Comparison of ENCODE assay signal across 10 mouse cellular contexts in the genomic region with DNA sequence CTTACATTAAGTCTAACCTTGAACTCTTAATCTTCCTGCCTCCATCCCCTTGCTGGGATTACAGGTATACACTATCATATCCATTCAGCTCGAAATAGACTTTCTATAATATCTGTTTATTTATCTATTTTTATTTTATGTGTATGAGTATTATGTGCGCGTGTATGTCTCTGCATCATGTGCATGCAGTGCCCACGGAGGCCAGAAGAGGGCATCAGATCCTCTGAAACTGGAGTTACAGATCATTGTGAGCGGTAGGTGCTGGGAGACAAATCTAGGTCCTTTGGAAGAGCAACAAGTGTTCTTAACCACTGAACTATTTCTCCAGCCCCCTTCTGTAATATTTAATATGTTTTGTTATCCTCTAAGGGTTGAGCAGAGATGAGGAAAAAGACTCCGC. TPM values are rescaled to one million over a fixed set of nuclear protein-coding genes. Genes with fewer than 3 reads are reported as not detected.
A peak's percentile ranks its signal among the peaks of the same experiment; 100 is the strongest.
DNase-seq lines count a peak whose midpoint lies in the region; ATAC-seq and TF ChIP-seq lines count a peak whose summit lies in the region.
"Had no signal": no experiment of that assay in that cellular context is flagged by ENCODE, and none has a peak within 500 bp of the region (broad histone marks: within the 10 kb centered on the region; RNA-seq: fewer than 3 reads in every experiment).

No protein-coding gene starts in this region.

- in situ Hi-C loops in CH12.LX (cut with MboI; ENCODE audit: low pct_ligation_motif_present, low pct_unique_long_range_greater_than_20kb, low sequenced_read_pairs), result loop anchor here (5.0 kb wide), 1 partner anchor 69 kb away; no protein-coding TSS in a partner anchor

- peaks cover 7% of the 10 kb centered on the region for H3K27me3 ChIP-seq in CH12.LX (replicated peaks)
- no peaks in the 10 kb centered on the region for H3K27me3 ChIP-seq in liver, embryonic 14.5 days (ENCODE audit: control insufficient read depth, insufficient read depth, low read length)
- H3K27me3 ChIP-seq: embryonic facial prominence, embryonic 13.5 days; limb, embryonic 15.5 days had no signal

- H3K4me1 ChIP-seq in CH12.LX (ENCODE audit: control insufficient read depth in 1 of 2, insufficient read depth in 2 of 2), result peaks cover 0 to 4% of the 10 kb centered on the region in 2 experiments; a peak in 1 of 4 replicates
- H3K4me1 ChIP-seq in liver, embryonic 14.5 days (replicated peaks; ENCODE audit: control insufficient read depth in 2 of 2, insufficient read depth in 2 of 2, low read length in 1 of 2), result no peaks in the 10 kb centered on the region
- H3K4me1 ChIP-seq: embryonic facial prominence, embryonic 13.5 days had no signal

- TF ChIP-seq POLR2A in CH12.LX (IDR thresholded peaks at IDR 0.05; ENCODE audit: low read depth, low read length), result no peak

- H3K27ac ChIP-seq in layer of hippocampus, adult 2 months, result no peak overlapping the region
- no peak overlapping the region for H3K27ac ChIP-seq in CH12.LX (ENCODE audit: insufficient read depth, low read depth)
- no peak overlapping the region for H3K27ac ChIP-seq in liver, embryonic 14.5 days
- H3K27ac ChIP-seq: embryonic facial prominence, embryonic 13.5 days; limb, embryonic 15.5 days had no signal

- peak; percentile 62 for TF ChIP-seq CTCF in layer of hippocampus, adult 2 months (conservative IDR thresholded peaks at IDR 0.05)
- TF ChIP-seq CTCF in CH12.LX (conservative IDR thresholded peaks at IDR 0.05 in 1 of 2, IDR thresholded peaks at IDR 0.05 in 1 of 2; ENCODE audit: low read depth in 2 of 2, low read length in 2 of 2), result peak; percentile 38 to 65; a peak in 3 of 4 replicates
- TF ChIP-seq CTCF in liver, embryonic 14.5 days (IDR thresholded peaks at IDR 0.05; ENCODE audit: low read depth), result peak; percentile 79

- ATAC-seq in liver, embryonic 14.5 days (ENCODE audit: insufficient read depth), result no peak
- no peak for ATAC-seq in megakaryocyte-erythroid progenitor cell, adult 5-6 weeks (replicated peaks; ENCODE audit: low FRiP score, low TSS enrichment, poor library complexity, severe bottlenecking)

- dilution Hi-C loops in CH12.LX (cut with MboI; ENCODE audit: extremely low pct_ligation_motif_present, extremely low pct_unique_long_range_greater_than_20kb, low sequenced_read_pairs), result no loop called here

- TF ChIP-seq RAD21 in CH12.LX (IDR thresholded peaks at IDR 0.05; ENCODE audit: low read depth, low read length), result peak; percentile 47

- H3K9ac ChIP-seq in CH12.LX (ENCODE audit: insufficient read depth, low read depth), result no peak overlapping the region
- H3K9ac ChIP-seq in liver, embryonic 14.5 days (replicated peaks), result no peak overlapping the region
- H3K9ac ChIP-seq: embryonic facial prominence, embryonic 13.5 days; limb, embryonic 15.5 days had no signal

- TF ChIP-seq EP300 in CH12.LX (IDR thresholded peaks at IDR 0.05; ENCODE audit: low read length), result no peak
- no peak for TF ChIP-seq EP300 in liver, embryonic 14.5 days (IDR thresholded peaks at IDR 0.05; ENCODE audit: low read depth)

- no peak overlapping the region for H3K4me2 ChIP-seq in CH12.LX (ENCODE audit: insufficient read depth, low read depth, poor library complexity, severe bottlenecking)
- no peak overlapping the region for H3K4me2 ChIP-seq in liver, embryonic 14.5 days (ENCODE audit: low read depth)
- H3K4me2 ChIP-seq: embryonic facial prominence, embryonic 13.5 days; limb, embryonic 15.5 days had no signal

- DNase-seq in layer of hippocampus, adult 2 months (ENCODE audit: low spot score in 2 of 2), result no peak
- DNase-seq in layer of hippocampus, adult 11-12 months (ENCODE audit: low spot score), result no peak
- peak; percentile 48 for DNase-seq in A20 (ENCODE audit: low read depth, low spot score)
- DNase-seq in CH12.LX (ENCODE audit: extremely low read depth), result no peak
- no peak for DNase-seq in liver, embryonic 14.5 days (ENCODE audit: low read depth in 3 of 3, low spot score in 3 of 3)
- DNase-seq in ovary, postnatal 14 days (ENCODE audit: low spot score), result no peak
- DNase-seq: cerebellum, adult 11 months had no signal

- 60% methylated on average over 6 of the region's 6 CpGs for WGBS in liver, embryonic 14.5 days (ENCODE audit: insufficient replicate concordance)

- no peaks in the 10 kb centered on the region for H3K79me2 ChIP-seq in CH12.LX (replicated peaks; ENCODE audit: control insufficient read depth, extremely low read depth, insufficient read depth, poor library complexity, severe bottlenecking)

- H3K36me3 ChIP-seq in CH12.LX (replicated peaks in 1 of 2; ENCODE audit: control insufficient read depth in 1 of 2, insufficient read depth in 1 of 2, low read length in 1 of 2), result no peaks in the 10 kb centered on the region
- no peaks in the 10 kb centered on the region for H3K36me3 ChIP-seq in liver, embryonic 14.5 days (replicated peaks; ENCODE audit: control insufficient read depth, insufficient read depth, low read depth)
- H3K36me3 ChIP-seq: embryonic facial prominence, embryonic 13.5 days; limb, embryonic 15.5 days had no signal

- H3K4me3 ChIP-seq in layer of hippocampus, adult 2 months, result no peak overlapping the region
- no peak overlapping the region for H3K4me3 ChIP-seq in CH12.LX (replicated peaks in 1 of 3; ENCODE audit: low read depth in 2 of 3, low read length in 2 of 3, poor library complexity in 1 of 3)
- H3K4me3 ChIP-seq in liver, embryonic 14.5 days (ENCODE audit: insufficient read depth in 1 of 2, low read depth in 2 of 2, low read length in 2 of 2), result no peak overlapping the region
- H3K4me3 ChIP-seq: embryonic facial prominence, embryonic 13.5 days; limb, embryonic 15.5 days had no signal

- H3K9me3 ChIP-seq in CH12.LX (replicated peaks; ENCODE audit: low read length), result peaks cover 6% of the 10 kb centered on the region
- no peaks in the 10 kb centered on the region for H3K9me3 ChIP-seq in liver, embryonic 14.5 days (ENCODE audit: control insufficient read depth, low read length)
- H3K9me3 ChIP-seq: limb, embryonic 15.5 days had no signal

TF ChIP-seq in CH12.LX, 34 proteins besides CTCF, POLR2A, EP300 and RAD21:
- no peak for TF ChIP-seq USF1 (IDR thresholded peaks at IDR 0.05; ENCODE audit: low read depth, low read length)
- TF ChIP-seq SMC3 (IDR thresholded peaks at IDR 0.05; ENCODE audit: low read depth, low read length), result peak; percentile 51

RNA-seq across cellular contexts. Expression of gene Ppm1d, which starts 37.7 kb away (rescaled TPM):
- total RNA-seq in layer of hippocampus, adult 2 months (2021), result 10 to 100 TPM; 13.6 to 16.3 TPM
- total RNA-seq in CH12.LX (2012; rRNA removed) (19.0 and 20.9 TPM in 2 replicates), CH12.LX (2014; rRNA removed) (25.1 and 26.1 TPM in 2 replicates)
- 24.8 and 26.4 TPM in 2 replicates for polyA plus RNA-seq in CH12.LX (2012; ENCODE audit: insufficient read length, low read depth)
- 8.1 and 12.5 TPM in 2 replicates for polyA plus RNA-seq in liver, embryonic 14.5 days (2012; rRNA removed)
- polyA plus RNA-seq in liver, embryonic 14.5 days (2014; fragmentation: Nextera tagmentation; extraction: Ambion mirVana), result 21.9 and 23.5 TPM in 2 replicates
- 19.6 and 22.9 TPM in 2 replicates for total RNA-seq in megakaryocyte-erythroid progenitor cell, adult 5-6 weeks (2014; fragmentation: Nextera tagmentation)
- 11.2 and 16.0 TPM in 2 replicates for total RNA-seq in megakaryocyte-erythroid progenitor cell, adult 5-6 weeks (2017)

RNA-seq across cellular contexts. Expression of gene Appbp2, which starts 38.4 kb away (rescaled TPM):
- 10 to 100 TPM; 47.8 to 48.8 TPM for total RNA-seq in layer of hippocampus, adult 2 months (2021)
- total RNA-seq in CH12.LX (2012; rRNA removed) (31.1 and 36.7 TPM in 2 replicates), CH12.LX (2014; rRNA removed) (32.2 and 37.4 TPM in 2 replicates)
- 34.8 and 36.6 TPM in 2 replicates for polyA plus RNA-seq in CH12.LX (2012; ENCODE audit: insufficient read length, low read depth)
- 5.7 and 7.3 TPM in 2 replicates for polyA plus RNA-seq in liver, embryonic 14.5 days (2012; rRNA removed)
- polyA plus RNA-seq in liver, embryonic 14.5 days (2014; fragmentation: Nextera tagmentation; extraction: Ambion mirVana), result 12.2 and 13.8 TPM in 2 replicates
- 23.2 and 25.6 TPM in 2 replicates for total RNA-seq in megakaryocyte-erythroid progenitor cell, adult 5-6 weeks (2014; fragmentation: Nextera tagmentation)
- 28.6 and 30.0 TPM in 2 replicates for total RNA-seq in megakaryocyte-erythroid progenitor cell, adult 5-6 weeks (2017)
